Mouse (Mus musculus) G1E (cell line): Measurements from ENCODE around the gene Amer3.

Experiments used
- CTCF ChIP-seq: IDR thresholded peaks from 2 replicates; pipeline ENCODE4 v1.5.1; 2012; ENCODE audit warnings: low read depth, low read length, inconsistent platforms, mixed read lengths
- GATA1 ChIP-seq: IDR thresholded peaks from 2 replicates; pipeline ENCODE4 v1.6.1; 2012; ENCODE audit warnings: borderline replicate concordance, low read length, inconsistent platforms, mixed read lengths
- GATA2 ChIP-seq: IDR thresholded peaks from 2 replicates; pipeline ENCODE4 v1.6.1; 2012; ENCODE audit warnings: low read depth, low read length, inconsistent platforms, borderline replicate concordance
- POLR2AphosphoS5 ChIP-seq: IDR thresholded peaks from 2 replicates; pipeline ENCODE4 v1.6.1; 2012; ENCODE audit warnings: low read depth, low read length, inconsistent platforms; ENCODE audit not compliant: insufficient replicate concordance
- TAL1 ChIP-seq: conservative IDR thresholded peaks from 2 replicates; pipeline ENCODE4 v1.6.1; 2012; ENCODE audit warnings: low read depth, low read length, inconsistent platforms, mixed read lengths

DNA sequence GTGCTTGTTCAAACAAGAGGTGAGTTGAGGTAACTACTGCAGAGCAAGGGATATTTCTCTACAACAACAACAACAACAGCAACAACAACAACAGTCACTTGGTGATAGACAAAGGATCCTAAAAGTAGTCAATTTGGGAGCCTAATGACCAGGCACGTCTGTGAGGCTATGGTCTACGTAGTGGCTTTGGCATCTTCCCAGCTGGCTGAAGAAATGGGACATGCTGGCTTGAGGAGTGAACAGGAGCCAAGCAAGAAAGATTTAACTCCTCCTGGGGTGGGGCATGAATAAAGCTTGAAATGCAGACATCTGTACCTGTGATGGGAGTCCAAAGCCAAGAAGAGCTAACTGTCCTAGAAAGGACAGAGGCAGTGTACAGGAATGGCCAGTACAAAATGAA, 34.3 kb downstream of the Amer3 start:
- TF ChIP-seq CTCF = no peak
- no peak for TF ChIP-seq GATA1
- TF ChIP-seq TAL1 = no peak
- no peak for TF ChIP-seq GATA2
- no peak for TF ChIP-seq POLR2AphosphoS5
